Mouse (Mus musculus): ENCODE measurements at regions not wholly inside any gene's neighbourhood (a gene's known extent, or its start where the extent isn't known, plus 50 kb on each side); places are given as distances from the start of the nearest gene placed in this dataset.

DNA sequence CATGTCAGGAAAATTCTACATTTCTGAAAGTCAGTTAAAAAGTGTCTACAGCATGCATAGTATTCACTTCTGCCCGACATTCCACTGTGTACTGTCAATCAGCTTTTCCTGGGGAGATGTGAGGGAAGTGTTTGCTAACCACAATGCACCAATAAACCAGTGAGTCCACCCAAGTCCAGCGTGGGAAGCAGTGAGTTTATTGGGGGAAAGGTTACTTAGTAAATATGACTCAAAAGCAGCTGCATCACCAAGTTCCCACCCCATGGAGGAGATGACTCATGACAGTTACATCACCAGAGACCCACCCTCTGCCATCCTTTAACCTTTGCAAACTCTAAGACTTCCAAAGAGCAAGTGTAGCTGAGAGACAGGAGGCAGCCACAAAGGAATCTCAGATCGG is 280.9 kb downstream of the Spry2 start:
- no peak overlapping the region for H3K9ac ChIP-seq
- no peak overlapping the region for H3K4me2 ChIP-seq
- WGBS, result 86% methylated on average over 3 of the region's 3 CpGs

GRCm38 (mm10) chr14:105612794-105613193 is 283.8 kb downstream of the Spry2 start:
- no peaks in the 10 kb centered on the region for H3K36me3 ChIP-seq (replicated peaks)
- no peak overlapping the region for H3K27ac ChIP-seq
- no peaks in the 10 kb centered on the region for H3K27me3 ChIP-seq
- no peak overlapping the region for H3K4me2 ChIP-seq
- H3K4me1 ChIP-seq, result no peaks in the 10 kb centered on the region
- no peak for ATAC-seq (ENCODE audit: low FRiP score)
- H3K9me3 ChIP-seq, result no peaks in the 10 kb centered on the region
- H3K4me3 ChIP-seq (replicated peaks), result no peak overlapping the region
- 97% methylated on average over 3 of the region's 3 CpGs for WGBS
- no peak overlapping the region for H3K9ac ChIP-seq

More for the DNA sequence above, 280.9 kb downstream of the Spry2 start:
- H3K4me1 ChIP-seq, result no peaks in the 10 kb centered on the region
- H3K27ac ChIP-seq, result no peak overlapping the region
- no peaks in the 10 kb centered on the region for H3K9me3 ChIP-seq
- ATAC-seq (ENCODE audit: low FRiP score), result no peak
- no peaks in the 10 kb centered on the region for H3K36me3 ChIP-seq (replicated peaks)
- no peak overlapping the region for H3K4me3 ChIP-seq (replicated peaks)
- no peaks in the 10 kb centered on the region for H3K27me3 ChIP-seq

DNA sequence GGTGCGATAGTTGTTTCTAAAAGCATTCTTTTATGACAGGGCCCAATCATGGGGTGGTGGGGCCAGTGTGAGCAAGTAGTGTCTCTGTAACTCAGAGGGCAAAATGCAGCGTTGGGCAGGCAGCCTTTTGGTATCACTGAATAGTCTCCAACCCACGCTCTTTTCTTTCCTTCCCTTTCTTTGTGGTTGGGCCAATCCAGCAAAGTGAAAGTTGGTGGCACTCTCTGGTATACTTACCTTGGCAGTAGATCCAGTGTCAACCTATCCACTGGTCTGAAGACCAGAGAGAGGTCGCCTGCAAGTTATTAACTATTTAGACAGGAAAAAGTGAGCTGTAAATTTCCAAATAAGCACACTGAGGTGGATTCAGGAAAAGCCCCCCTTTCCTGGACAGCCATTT is 287.8 kb downstream of the Spry2 start:
- Histone ChIP-seq H3K4me1 (no peaks in the 10 kb centered on the region), H3K36me3 (replicated peaks) (no peaks in the 10 kb centered on the region), H3K27ac (no peak overlapping the region), H3K9me3 (no peaks in the 10 kb centered on the region), H3K9ac (no peak overlapping the region), H3K27me3 (no peaks in the 10 kb centered on the region), H3K4me2 (no peak overlapping the region), H3K4me3 (replicated peaks) (no peak overlapping the region)
- no peak for ATAC-seq (ENCODE audit: low FRiP score)
- WGBS, result 86% methylated on average over 4 of the region's 4 CpGs

- H3K27me3 ChIP-seq, result no peaks in the 10 kb centered on the region
- H3K4me2 ChIP-seq, result no peak overlapping the region
- no peak overlapping the region for H3K27ac ChIP-seq
- H3K36me3 ChIP-seq (replicated peaks), result no peaks in the 10 kb centered on the region
- no peaks in the 10 kb centered on the region for H3K9me3 ChIP-seq
- H3K9ac ChIP-seq, result no peak overlapping the region
- no peaks in the 10 kb centered on the region for H3K4me1 ChIP-seq
- no peak for ATAC-seq (ENCODE audit: low FRiP score)
- no peak overlapping the region for H3K4me3 ChIP-seq (replicated peaks)
- 80% methylated on average over 3 of the region's 3 CpGs for WGBS
Observed at GRCm38 (mm10) chr14:105606551-105606950, 290.1 kb downstream of the Spry2 start.

DNA sequence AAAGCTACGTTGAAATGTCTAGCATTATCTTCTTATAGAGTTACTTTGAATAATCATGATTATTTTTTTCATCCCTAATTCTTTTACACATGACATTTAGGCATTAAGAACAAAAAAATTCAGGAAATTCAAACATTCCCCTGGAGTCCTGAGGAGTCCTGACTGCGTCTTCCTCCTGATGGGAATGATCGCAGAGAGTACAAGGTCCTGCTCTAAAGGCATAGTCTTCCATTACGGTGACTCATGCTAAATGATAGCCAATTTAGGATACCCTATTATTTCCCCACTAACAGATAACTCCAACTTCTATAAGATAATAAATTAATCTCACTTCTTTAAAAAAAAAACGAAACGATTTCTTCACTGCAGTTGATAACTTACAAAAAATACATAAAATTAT is 292.2 kb downstream of the Spry2 start:
- no peak overlapping the region for H3K9ac ChIP-seq
- H3K27me3 ChIP-seq, result no peaks in the 10 kb centered on the region
- WGBS, result 93% methylated on average over 6 of the region's 6 CpGs
- no peak overlapping the region for H3K27ac ChIP-seq
- no peak for ATAC-seq (ENCODE audit: low FRiP score)
- H3K4me1 ChIP-seq, result no peaks in the 10 kb centered on the region
- no peak overlapping the region for H3K4me2 ChIP-seq
- no peaks in the 10 kb centered on the region for H3K9me3 ChIP-seq
- H3K36me3 ChIP-seq (replicated peaks), result no peaks in the 10 kb centered on the region
- H3K4me3 ChIP-seq (replicated peaks), result no peak overlapping the region

DNA sequence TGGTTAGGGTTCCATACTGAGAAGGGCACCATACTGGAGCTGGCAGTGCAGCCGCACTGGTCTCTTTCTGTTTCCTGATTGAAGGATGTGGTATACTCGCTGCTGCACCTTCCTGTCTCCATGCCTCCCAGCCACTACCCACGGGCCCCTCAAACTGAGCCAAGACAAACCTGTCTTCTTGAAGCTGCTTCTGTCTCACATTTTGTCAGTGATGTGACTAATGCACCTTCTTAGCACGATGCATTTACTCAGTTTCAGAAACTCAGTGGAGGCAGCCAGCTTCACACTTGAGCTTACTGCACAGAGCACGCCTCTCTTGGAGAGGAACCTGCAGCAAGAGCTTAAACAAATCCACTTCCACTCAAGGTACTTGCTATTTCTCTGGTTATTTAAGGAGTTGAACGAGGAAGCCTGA is 293.6 kb downstream of the Spry2 start:
- H3K9me3 ChIP-seq, result no peaks in the 10 kb centered on the region
- H3K9ac ChIP-seq, result no peak overlapping the region
- no peak overlapping the region for H3K27ac ChIP-seq
- H3K4me2 ChIP-seq, result no peak overlapping the region
- no peaks in the 10 kb centered on the region for H3K36me3 ChIP-seq (replicated peaks)
- H3K4me1 ChIP-seq, result 0 out of 2 replicates have a peak, but pooled peaks cover 2% of the 10 kb centered on the region
- no peaks in the 10 kb centered on the region for H3K27me3 ChIP-seq
- ATAC-seq (ENCODE audit: low FRiP score), result no peak
- WGBS, result 81% methylated on average over 6 of the region's 6 CpGs
- H3K4me3 ChIP-seq (replicated peaks), result no peak overlapping the region

DNA sequence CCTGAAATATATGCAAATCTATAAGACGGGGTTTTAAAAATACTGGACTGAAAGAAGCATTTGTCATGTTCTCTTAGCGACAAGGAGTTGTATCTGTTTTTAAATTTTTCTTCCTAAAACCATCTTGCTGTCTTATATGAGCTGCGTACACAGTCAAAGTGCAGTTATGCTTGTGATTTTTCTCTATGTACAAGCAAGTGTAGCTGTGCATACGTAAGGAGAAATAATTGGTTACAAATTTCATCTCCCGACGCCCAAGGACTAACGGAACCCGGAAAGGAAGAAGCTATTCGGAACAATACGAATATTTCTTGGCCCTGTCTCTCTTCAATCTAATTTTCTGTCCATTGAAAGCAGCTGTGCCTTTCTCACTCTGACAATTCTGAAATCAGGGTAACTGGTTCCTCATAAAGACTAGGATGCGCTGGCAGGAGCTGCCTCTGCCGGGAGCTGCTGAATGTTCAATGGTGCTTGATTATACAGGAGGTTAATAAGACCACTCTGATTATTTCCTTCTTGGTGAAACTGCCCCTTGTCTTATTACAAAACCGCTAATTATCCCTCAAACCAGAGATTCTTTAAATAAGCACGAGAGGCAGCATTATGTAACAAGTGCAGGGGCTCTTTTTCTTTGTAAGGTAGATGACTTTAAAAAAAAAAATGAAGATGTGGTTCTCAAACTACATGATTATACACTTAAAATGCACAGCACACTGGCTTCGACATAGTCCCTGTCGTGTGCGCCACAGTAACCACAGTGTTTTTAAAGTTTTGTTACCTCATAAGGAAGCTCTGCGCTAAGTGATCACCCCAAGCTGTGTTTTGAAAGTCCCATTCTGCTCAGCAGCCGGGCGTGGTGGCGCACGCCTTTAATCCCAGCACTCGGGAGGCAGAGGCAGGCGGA is 296.8 kb downstream of the Spry2 start:
- H3K4me3 ChIP-seq (replicated peaks), result no peak overlapping the region
- H3K9me3 ChIP-seq, result no peaks in the 10 kb centered on the region
- 0 out of 2 replicates have a peak, but pooled peaks cover 2% of the 10 kb centered on the region for H3K4me1 ChIP-seq
- 0 out of 2 replicates have a peak, but pooled peaks have one; percentile 33 for ATAC-seq (ENCODE audit: low FRiP score)
- 79% methylated on average over 24 of the region's 24 CpGs for WGBS
- no peak overlapping the region for H3K27ac ChIP-seq
- no peak overlapping the region for H3K9ac ChIP-seq
- H3K36me3 ChIP-seq (replicated peaks), result no peaks in the 10 kb centered on the region
- no peak overlapping the region for H3K4me2 ChIP-seq
- no peaks in the 10 kb centered on the region for H3K27me3 ChIP-seq

DNA sequence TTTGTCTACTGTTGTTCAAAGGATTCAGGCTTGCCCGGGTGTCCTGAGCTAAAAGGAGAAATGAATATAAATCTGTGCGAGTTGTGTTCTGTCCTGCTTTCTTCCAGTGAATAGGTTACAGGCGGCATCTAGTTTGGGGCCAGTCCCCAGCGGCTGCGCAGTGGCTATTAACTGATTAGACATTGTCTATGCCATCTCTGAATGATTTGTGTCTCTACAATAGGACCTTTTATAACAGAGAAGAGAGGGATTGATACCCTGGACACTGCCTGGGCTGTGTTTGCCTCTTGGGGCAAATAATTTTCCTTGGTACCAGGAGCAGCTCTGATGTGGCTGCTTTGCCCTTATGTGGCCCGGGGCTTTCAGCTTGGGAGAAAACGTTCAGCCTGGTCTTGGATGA is 306.9 kb downstream of the Spry2 start:
- ATAC-seq (ENCODE audit: low FRiP score), result no peak
- WGBS, result 67% methylated on average over 7 of the region's 7 CpGs

GRCm38 (mm10) chr14:105589261-105589660 is 307.4 kb downstream of the Spry2 start:
- H3K27ac ChIP-seq, result no peak overlapping the region; the same call in 1 of the 2 replicates
- no peaks in the 10 kb centered on the region for H3K9me3 ChIP-seq
- no peak overlapping the region for H3K9ac ChIP-seq
- no peak for ATAC-seq (ENCODE audit: low FRiP score)
- H3K36me3 ChIP-seq (replicated peaks), result no peaks in the 10 kb centered on the region
- H3K27me3 ChIP-seq, result 0 out of 2 replicates have a peak, but pooled peaks cover 4% of the 10 kb centered on the region
- peaks cover 13% of the 10 kb centered on the region for H3K4me1 ChIP-seq
- whole genome bisulfite sequencing, result 91% methylated on average over 20 of the region's 20 CpGs
- H3K4me3 ChIP-seq (replicated peaks), result no peak overlapping the region
- no peak overlapping the region for H3K4me2 ChIP-seq

More for the DNA sequence above, 306.9 kb downstream of the Spry2 start:
- H3K27ac ChIP-seq, result no peak overlapping the region
- H3K36me3 ChIP-seq (replicated peaks), result no peaks in the 10 kb centered on the region
- 0 out of 2 replicates have a peak, but pooled peaks cover 4% of the 10 kb centered on the region for H3K27me3 ChIP-seq
- no peak overlapping the region for H3K4me2 ChIP-seq
- no peaks in the 10 kb centered on the region for H3K9me3 ChIP-seq
- no peak overlapping the region for H3K4me3 ChIP-seq (replicated peaks)
- peaks cover 13% of the 10 kb centered on the region for H3K4me1 ChIP-seq
- H3K9ac ChIP-seq, result no peak overlapping the region

GRCm38 (mm10) chr14:105588391-105589163 is 308.0 kb downstream of the Spry2 start:
- Histone ChIP-seq H3K4me3 (replicated peaks) (no peak overlapping the region), H3K4me2 (0 out of 2 replicates have a peak overlapping the region, but pooled peaks have one; percentile 6), H3K27me3 (peaks cover 4% of the 10 kb centered on the region; the same call in 1 of the 2 replicates), H3K4me1 (peaks cover 13% of the 10 kb centered on the region), H3K27ac (peak overlapping the region; percentile 31), H3K9ac (no peak overlapping the region), H3K36me3 (replicated peaks) (no peaks in the 10 kb centered on the region), H3K9me3 (no peaks in the 10 kb centered on the region)
- ATAC-seq (ENCODE audit: low FRiP score), result peak; percentile 92
- WGBS, result 38% methylated on average over 15 of the region's 15 CpGs

DNA sequence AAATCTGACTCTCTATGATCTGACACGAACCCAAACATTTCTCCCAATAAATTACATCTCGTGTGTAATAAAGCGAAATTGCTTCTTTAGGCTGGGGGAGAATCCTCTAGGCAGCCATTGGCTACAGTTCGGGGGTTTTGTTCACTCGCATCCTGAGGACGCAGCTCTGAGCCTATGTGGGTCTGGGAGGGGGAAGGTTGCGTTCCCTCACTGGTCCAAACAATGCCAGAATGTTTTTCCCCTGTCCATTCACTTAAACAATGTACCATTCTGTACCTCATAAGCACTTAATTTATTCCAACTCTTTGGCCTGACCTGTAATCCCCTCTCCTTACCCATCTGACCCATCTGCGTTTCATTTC is 308.6 kb downstream of the Spry2 start:
- no peaks in the 10 kb centered on the region for H3K36me3 ChIP-seq (replicated peaks)
- H3K27me3 ChIP-seq, result peaks cover 4% of the 10 kb centered on the region; the same call in 1 of the 2 replicates
- no peak; the same call in 1 of the 2 replicates for ATAC-seq (ENCODE audit: low FRiP score)
- H3K4me1 ChIP-seq, result peaks cover 13% of the 10 kb centered on the region
- H3K27ac ChIP-seq, result peak overlapping the region; percentile 31; the same call in 1 of the 2 replicates
- no peak overlapping the region for H3K9ac ChIP-seq
- 0 out of 2 replicates have a peak overlapping the region, but pooled peaks have one; percentile 6 for H3K4me2 ChIP-seq
- no peak overlapping the region for H3K4me3 ChIP-seq (replicated peaks)
- H3K9me3 ChIP-seq, result no peaks in the 10 kb centered on the region
- WGBS, result 47% methylated on average over 8 of the region's 8 CpGs

GRCm38 (mm10) chr14:105584632-105585031 is 312.0 kb downstream of the Spry2 start:
- H3K4me3 ChIP-seq (replicated peaks), result no peak overlapping the region
- H3K36me3 ChIP-seq (replicated peaks), result no peaks in the 10 kb centered on the region
- 59% methylated on average over 3 of the region's 3 CpGs for WGBS
- peaks cover 13% of the 10 kb centered on the region for H3K4me1 ChIP-seq
- H3K27me3 ChIP-seq, result peaks cover under 1% of the 10 kb centered on the region; the same call in 1 of the 2 replicates
- no peaks in the 10 kb centered on the region for H3K9me3 ChIP-seq
- no peak overlapping the region for H3K9ac ChIP-seq
- ATAC-seq (ENCODE audit: low FRiP score), result no peak
- no peak overlapping the region for H3K4me2 ChIP-seq
- H3K27ac ChIP-seq, result no peak overlapping the region
